Mouse (Mus musculus) megakaryocyte, embryonic 14.5 days (primary cell): ENCODE measurements around the gene Pitpnm2.

Experiments used
- FLI1 ChIP-seq: IDR thresholded peaks from 2 replicates; pipeline ENCODE4 v1.6.1; 2012; ENCODE audit warnings: low read length, inconsistent platforms, mixed read lengths
- GATA1 ChIP-seq: IDR thresholded peaks from 3 replicates; pipeline ENCODE4 v1.6.1; 2012; ENCODE audit warnings: mixed read lengths, low read length, inconsistent platforms, borderline replicate concordance

- TF ChIP-seq GATA1 = no peak
- no peak for TF ChIP-seq FLI1
Measured at GRCm38 (mm10) chr5:124249614-124250591, at the start of gene Pitpnm2.
